Mouse (Mus musculus): Measurements from ENCODE around the gene Phyhd1. TPM values are rescaled to one million over a fixed set of nuclear protein-coding genes. Genes with fewer than 3 reads are reported as not detected.

The Phyhd1 gene
- polyA plus RNA-seq, 1 experiment = 25.7 TPM

- WGBS = 78% methylated on average over 3 of the region's 3 CpGs
- TF ChIP-seq POLR2A (IDR thresholded peaks at IDR 0.05; ENCODE audit: borderline replicate concordance, insufficient read depth, low read length) = no peak
- no peak for TF ChIP-seq CTCF (IDR thresholded peaks at IDR 0.05; ENCODE audit: borderline replicate concordance, insufficient read depth, low read depth, low read length)
- H3K27me3 ChIP-seq (ENCODE audit: control insufficient read depth, insufficient read depth, low read length) = no peaks in the 10 kb centered on the region
Measured at GRCm38 (mm10) chr2:30299525-30299924, 33.5 kb downstream of the Phyhd1 start.

GRCm38 (mm10) chr2:30299966-30300365 lies 34.0 kb downstream of the Phyhd1 start:
- Histone ChIP-seq H3K4me3 (replicated peaks; ENCODE audit: insufficient read depth, low read depth, low read length) (no peak overlapping the region), H3K27me3 (ENCODE audit: control insufficient read depth, insufficient read depth, low read length) (no peaks in the 10 kb centered on the region), H3K27ac (ENCODE audit: insufficient read depth, low read length) (no peak overlapping the region), H3K4me1 (ENCODE audit: control insufficient read depth, insufficient read depth, low read length) (no peaks in the 10 kb centered on the region)
- 84% methylated on average over 5 of the region's 5 CpGs for WGBS
- no peak for DNase-seq
- TF ChIP-seq CTCF (IDR thresholded peaks at IDR 0.05; ENCODE audit: borderline replicate concordance, insufficient read depth, low read depth, low read length) (no peak), POLR2A (IDR thresholded peaks at IDR 0.05; ENCODE audit: borderline replicate concordance, insufficient read depth, low read length) (no peak)

More at GRCm38 (mm10) chr2:30299525-30299924, 33.5 kb downstream of the Phyhd1 start:
- H3K4me1 ChIP-seq (ENCODE audit: control insufficient read depth, insufficient read depth, low read length) = no peaks in the 10 kb centered on the region
- DNase-seq = no peak
- no peak overlapping the region for H3K4me3 ChIP-seq (replicated peaks; ENCODE audit: insufficient read depth, low read depth, low read length)
- H3K27ac ChIP-seq (ENCODE audit: insufficient read depth, low read length) = no peak overlapping the region

DNA sequence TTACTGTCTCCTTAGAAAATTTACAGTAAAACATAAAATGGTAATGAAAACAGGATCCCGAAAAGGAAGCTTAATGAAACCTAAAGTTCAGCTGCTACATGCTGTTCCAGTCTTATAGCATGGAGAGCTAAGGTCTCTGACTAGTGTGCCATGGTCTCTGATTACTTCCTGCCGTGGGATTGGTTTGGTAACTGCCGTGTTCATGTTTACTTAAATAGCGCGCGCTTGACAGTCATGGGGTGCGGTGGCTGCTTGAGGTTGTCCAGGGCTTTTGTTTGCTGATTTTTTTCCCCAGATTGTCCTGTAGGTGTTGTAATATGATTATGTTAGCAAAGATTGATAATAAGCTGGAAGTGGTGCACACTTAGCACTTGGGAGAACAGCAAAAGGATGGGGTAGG lies 40.1 kb downstream of the Phyhd1 start:
- WGBS = 95% methylated on average over 7 of the region's 7 CpGs
- H3K27me3 ChIP-seq (ENCODE audit: control insufficient read depth, insufficient read depth, low read length) = no peaks in the 10 kb centered on the region
- no peaks in the 10 kb centered on the region for H3K4me1 ChIP-seq (ENCODE audit: control insufficient read depth, insufficient read depth, low read length)
- H3K4me3 ChIP-seq (replicated peaks; ENCODE audit: insufficient read depth, low read depth, low read length) = no peak overlapping the region
- DNase-seq = no peak
- no peak for TF ChIP-seq POLR2A (IDR thresholded peaks at IDR 0.05; ENCODE audit: borderline replicate concordance, insufficient read depth, low read length)
- no peak for TF ChIP-seq CTCF (IDR thresholded peaks at IDR 0.05; ENCODE audit: borderline replicate concordance, insufficient read depth, low read depth, low read length)
- no peak overlapping the region for H3K27ac ChIP-seq (ENCODE audit: insufficient read depth, low read length)

DNA sequence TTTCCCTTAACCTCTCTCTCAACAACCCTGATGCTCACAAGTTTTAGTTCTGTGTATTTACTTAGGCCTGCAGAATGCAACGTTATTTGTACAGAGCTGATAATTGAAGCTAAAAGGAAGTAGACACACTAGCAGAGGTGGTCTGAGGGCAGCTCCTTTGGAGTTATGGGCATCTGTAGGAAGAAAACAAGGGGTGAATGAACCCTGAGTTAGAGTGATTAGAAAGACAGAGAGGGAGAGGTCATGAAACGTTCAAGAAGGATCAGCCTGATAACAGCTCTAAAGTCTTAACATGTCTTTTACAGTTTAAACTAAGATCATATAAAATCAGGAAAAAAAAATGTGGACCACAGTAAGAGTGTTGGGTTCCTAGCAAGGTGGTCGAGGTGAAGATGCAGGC lies 43.3 kb downstream of the Phyhd1 start:
- no peaks in the 10 kb centered on the region for H3K27me3 ChIP-seq (ENCODE audit: control insufficient read depth, insufficient read depth, low read length)
- no peak for DNase-seq
- H3K4me1 ChIP-seq (ENCODE audit: control insufficient read depth, insufficient read depth, low read length) = no peaks in the 10 kb centered on the region
- no peak overlapping the region for H3K27ac ChIP-seq (ENCODE audit: insufficient read depth, low read length)
- WGBS = 91% methylated on average over 3 of the region's 3 CpGs
- no peak for TF ChIP-seq POLR2A (IDR thresholded peaks at IDR 0.05; ENCODE audit: borderline replicate concordance, insufficient read depth, low read length)
- TF ChIP-seq CTCF (IDR thresholded peaks at IDR 0.05; ENCODE audit: borderline replicate concordance, insufficient read depth, low read depth, low read length) = no peak
- H3K4me3 ChIP-seq (replicated peaks; ENCODE audit: insufficient read depth, low read depth, low read length) = no peak overlapping the region

DNA sequence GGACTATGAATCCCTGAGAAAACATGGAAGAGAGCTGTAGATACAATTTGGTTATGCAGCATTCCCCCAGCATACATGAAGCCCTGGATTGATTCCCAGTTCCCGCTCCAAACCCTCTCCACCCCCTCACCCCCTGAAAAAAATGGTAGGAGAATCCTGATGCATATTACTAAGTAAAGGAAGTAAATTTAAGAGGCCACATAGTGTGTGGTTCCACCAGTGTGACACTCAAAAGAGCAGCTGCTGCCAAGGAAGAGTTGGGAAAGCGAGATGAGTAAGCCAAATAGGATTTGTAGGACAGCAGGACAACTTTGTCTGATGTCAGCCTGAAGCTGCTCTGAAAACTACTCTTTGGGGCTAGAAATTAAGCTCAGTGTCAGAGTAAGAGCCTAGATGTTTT lies 45.5 kb downstream of the Phyhd1 start:
- no peak overlapping the region for H3K27ac ChIP-seq (ENCODE audit: insufficient read depth, low read length)
- 88% methylated on average over 2 of the region's 2 CpGs for WGBS
- no peaks in the 10 kb centered on the region for H3K4me1 ChIP-seq (ENCODE audit: control insufficient read depth, insufficient read depth, low read length)
- H3K27me3 ChIP-seq (ENCODE audit: control insufficient read depth, insufficient read depth, low read length) = no peaks in the 10 kb centered on the region
- TF ChIP-seq CTCF (IDR thresholded peaks at IDR 0.05; ENCODE audit: borderline replicate concordance, insufficient read depth, low read depth, low read length) (no peak), POLR2A (IDR thresholded peaks at IDR 0.05; ENCODE audit: borderline replicate concordance, insufficient read depth, low read length) (no peak)
- no peak overlapping the region for H3K4me3 ChIP-seq (replicated peaks; ENCODE audit: insufficient read depth, low read depth, low read length)
- DNase-seq = no peak

- H3K27ac ChIP-seq (ENCODE audit: insufficient read depth, low read length) = no peak overlapping the region
- H3K4me3 ChIP-seq (replicated peaks; ENCODE audit: insufficient read depth, low read depth, low read length) = no peak overlapping the region
- WGBS = 88% methylated on average over 4 of the region's 4 CpGs
- no peaks in the 10 kb centered on the region for H3K27me3 ChIP-seq (ENCODE audit: control insufficient read depth, insufficient read depth, low read length)
- H3K4me1 ChIP-seq (ENCODE audit: control insufficient read depth, insufficient read depth, low read length) = no peaks in the 10 kb centered on the region
- TF ChIP-seq POLR2A (IDR thresholded peaks at IDR 0.05; ENCODE audit: borderline replicate concordance, insufficient read depth, low read length) = no peak
- TF ChIP-seq CTCF (IDR thresholded peaks at IDR 0.05; ENCODE audit: borderline replicate concordance, insufficient read depth, low read depth, low read length) = no peak
- DNase-seq = no peak
Measured at GRCm38 (mm10) chr2:30316136-30316535, 50.1 kb downstream of the Phyhd1 start.

DNA sequence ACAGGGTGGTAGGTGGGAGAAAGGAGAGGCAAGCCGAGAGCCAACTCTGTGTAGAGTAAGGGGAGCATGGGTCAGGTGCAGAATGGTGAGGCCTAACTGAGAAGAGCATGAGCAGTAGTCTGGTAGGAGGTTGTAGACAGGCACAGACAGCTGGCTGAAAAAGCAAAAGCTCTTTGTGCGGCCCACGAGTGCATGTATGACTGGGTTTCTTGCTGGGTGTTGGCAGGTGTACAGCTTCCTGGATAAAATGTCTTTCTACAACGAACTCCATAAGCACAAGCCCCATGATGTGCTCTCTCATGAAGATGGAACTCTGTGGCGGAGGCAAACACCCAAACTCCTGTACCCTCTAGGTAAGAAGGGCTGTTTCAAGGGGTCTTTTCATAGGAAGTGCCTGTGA lies 51.0 kb downstream of the Phyhd1 start:
- Histone ChIP-seq H3K4me3 (replicated peaks; ENCODE audit: insufficient read depth, low read depth, low read length) (no peak overlapping the region), H3K27me3 (ENCODE audit: control insufficient read depth, insufficient read depth, low read length) (no peaks in the 10 kb centered on the region), H3K4me1 (ENCODE audit: control insufficient read depth, insufficient read depth, low read length) (no peaks in the 10 kb centered on the region), H3K27ac (ENCODE audit: insufficient read depth, low read length) (no peak overlapping the region)
- DNase-seq = no peak
- no peak for TF ChIP-seq POLR2A (IDR thresholded peaks at IDR 0.05; ENCODE audit: borderline replicate concordance, insufficient read depth, low read length)
- no peak for TF ChIP-seq CTCF (IDR thresholded peaks at IDR 0.05; ENCODE audit: borderline replicate concordance, insufficient read depth, low read depth, low read length)
- 56% methylated on average over 5 of the region's 5 CpGs for WGBS

- TF ChIP-seq POLR2A (IDR thresholded peaks at IDR 0.05; ENCODE audit: borderline replicate concordance, insufficient read depth, low read length) = no peak
- TF ChIP-seq CTCF (IDR thresholded peaks at IDR 0.05; ENCODE audit: borderline replicate concordance, insufficient read depth, low read depth, low read length) = no peak
- Histone ChIP-seq H3K4me1 (ENCODE audit: control insufficient read depth, insufficient read depth, low read length) (no peaks in the 10 kb centered on the region), H3K27ac (ENCODE audit: insufficient read depth, low read length) (no peak overlapping the region), H3K4me3 (replicated peaks; ENCODE audit: insufficient read depth, low read depth, low read length) (no peak overlapping the region), H3K27me3 (ENCODE audit: control insufficient read depth, insufficient read depth, low read length) (no peaks in the 10 kb centered on the region)
- no peak for DNase-seq
- 89% methylated on average over 4 of the region's 4 CpGs for WGBS
Measured at GRCm38 (mm10) chr2:30319260-30319659, 53.3 kb downstream of the Phyhd1 start.
